Mouse (Mus musculus) olfactory bulb, adult 2 months (tissue): ENCODE measurements around the gene Map3k13.

Experiments
- CTCF ChIP-seq: fragments of 200-500 bp; IDR thresholded peaks from 2 replicates; pipeline ENCODE4 v1.5.1; 2012; ENCODE audit warnings: low read depth, mild to moderate bottlenecking, low read length, moderate library complexity; ENCODE audit not compliant: insufficient read depth
- POLR2A ChIP-seq: fragments of 200-500 bp; IDR thresholded peaks from 2 replicates; pipeline ENCODE4 v1.6.1; 2012; ENCODE audit warnings: mild to moderate bottlenecking, low read depth, low read length, moderate library complexity; ENCODE audit not compliant: insufficient read depth

- TF ChIP-seq POLR2A (no peak), CTCF (no peak)
Measured at GRCm38 (mm10) chr16:21790469-21790868, 3.7 kb upstream of the Map3k13 start.
